Mouse (Mus musculus): Measurements from ENCODE around the gene Cyp2c69. TPM values are rescaled to one million over a fixed set of nuclear protein-coding genes. Genes with fewer than 3 reads are reported as not detected.
"Not testable (repeated sequence)": the region's sequence is repeated elsewhere in the genome, so short reads cannot be mapped to it uniquely, and the experiment has no call there.

Cyp2c69 gene
- not detected for polyA plus RNA-seq (2012; fragmentation: generic; extraction: Trizol)

DNA sequence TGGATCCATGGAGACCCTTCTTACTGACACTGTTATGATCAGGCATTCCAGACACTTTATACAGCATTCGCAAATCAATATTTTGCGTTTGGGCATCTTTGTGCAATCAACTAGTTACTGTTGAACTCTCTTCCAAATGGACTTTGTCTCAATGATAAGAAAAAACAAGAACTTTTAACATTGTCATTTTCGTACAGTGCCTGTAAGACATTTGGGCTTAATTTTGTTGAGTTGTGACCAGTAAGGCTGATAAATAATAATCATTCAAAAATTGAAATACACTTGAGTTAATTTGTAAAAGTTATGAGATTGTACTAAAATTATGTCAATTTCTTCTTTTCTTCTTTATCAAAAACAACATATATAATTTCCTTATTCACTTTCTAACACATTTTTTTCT lies at the start of gene Cyp2c69:
TSS of gene Cyp2c69 (minus strand) at position 101 of the 400 bp plus-strand sequence.
- not testable (repeated sequence) for H3K79me2 ChIP-seq (ENCODE audit: control insufficient read depth, insufficient read depth)

DNA sequence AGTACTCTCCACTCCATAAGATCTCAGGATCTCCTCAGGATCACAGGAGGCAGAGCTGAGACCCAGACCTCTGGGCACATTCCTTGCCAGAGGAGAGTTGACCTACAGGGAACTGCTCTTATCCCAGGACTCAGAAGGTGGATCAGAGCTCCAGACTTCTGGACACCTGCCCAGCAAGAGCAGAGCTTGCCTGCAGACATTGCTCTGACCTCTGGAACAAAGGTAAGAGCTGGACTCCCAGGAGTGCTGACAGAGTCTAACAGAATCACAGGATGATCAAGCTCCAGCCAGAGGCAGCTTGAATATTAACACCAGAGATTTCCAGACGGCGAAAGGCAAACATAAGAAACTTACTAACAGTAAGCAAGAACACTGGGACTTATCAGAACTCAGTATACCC lies 48.8 kb upstream of the Cyp2c69 start:
- TF ChIP-seq POLR2AphosphoS2 (IDR thresholded peaks at IDR 0.05; ENCODE audit: insufficient read length, low read depth) (no peak), CEBPB (IDR thresholded peaks at IDR 0.05; ENCODE audit: insufficient read depth, poor library complexity, severe bottlenecking) (no peak), TCF12 (IDR thresholded peaks at IDR 0.05; ENCODE audit: insufficient read depth, poor library complexity, severe bottlenecking) (no peak), MAX (IDR thresholded peaks at IDR 0.05; ENCODE audit: low read depth) (no peak), MYOD1 (IDR thresholded peaks at IDR 0.05; ENCODE audit: control insufficient read depth in 1 of 3, insufficient read length in 2 of 3, low read depth in 2 of 3) (no peak), TCF3 (IDR thresholded peaks at IDR 0.05; ENCODE audit: insufficient read length, low read depth) (no peak), MYOG (IDR thresholded peaks at IDR 0.05; ENCODE audit: control insufficient read depth in 1 of 3, insufficient read depth in 1 of 3, insufficient read length in 2 of 3, low read depth in 2 of 3) (no peak), E2F4 (IDR thresholded peaks at IDR 0.05; ENCODE audit: insufficient read depth) (no peak), REST (IDR thresholded peaks at IDR 0.05; ENCODE audit: insufficient read depth, insufficient read length) (no peak)
- Histone ChIP-seq H3K4me2 (ENCODE audit: low read depth) (no peak overlapping the region), H3K79me2 (ENCODE audit: control insufficient read depth, insufficient read depth) (no peaks in the 10 kb centered on the region)

More for the DNA sequence above, at the start of gene Cyp2c69:
- H3K4me2 ChIP-seq (ENCODE audit: low read depth); H3ac ChIP-seq (ENCODE audit: control insufficient read depth, insufficient read length); H3K4me3 ChIP-seq; H3K36me3 ChIP-seq (ENCODE audit: control insufficient read depth, insufficient read depth); H3K27me3 ChIP-seq (ENCODE audit: control insufficient read depth, insufficient read depth, insufficient read length): not testable (repeated sequence)

DNA sequence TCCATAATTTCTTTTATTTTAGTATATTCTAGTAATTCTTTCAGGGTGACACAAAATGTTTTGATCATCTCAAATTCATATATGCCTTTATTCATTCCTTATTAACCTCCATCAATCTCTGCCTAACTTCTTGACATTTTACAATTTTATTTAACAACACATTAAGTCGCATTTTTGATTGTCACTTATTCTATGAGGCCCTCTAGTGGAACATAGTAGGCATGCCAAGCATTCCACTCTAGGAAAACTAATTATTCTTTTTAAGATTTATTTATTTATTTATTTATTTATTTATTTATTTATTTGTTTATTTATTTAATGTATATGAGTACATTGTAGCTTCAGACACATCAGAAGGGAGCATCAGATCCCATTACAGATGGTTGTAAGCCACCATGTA lies 43.4 kb upstream of the Cyp2c69 start:
- Histone ChIP-seq H3K27me3 (ENCODE audit: control insufficient read depth, insufficient read depth, insufficient read length) (no peaks in the 10 kb centered on the region), H3K4me2 (ENCODE audit: low read depth) (no peak overlapping the region), H3K79me2 (ENCODE audit: control insufficient read depth, insufficient read depth) (no peaks in the 10 kb centered on the region), H3K36me3 (ENCODE audit: control insufficient read depth, insufficient read depth) (no peaks in the 10 kb centered on the region), H3K4me3 (no peak overlapping the region), H3ac (ENCODE audit: control insufficient read depth, insufficient read length) (no peak overlapping the region)
- no peak for TF ChIP-seq MAX (IDR thresholded peaks at IDR 0.05; ENCODE audit: low read depth)
- no peak for TF ChIP-seq USF1 (IDR thresholded peaks at IDR 0.05; ENCODE audit: low read depth)
- no peak for TF ChIP-seq E2F4 (IDR thresholded peaks at IDR 0.05; ENCODE audit: insufficient read depth)
- no peak for TF ChIP-seq SRF (IDR thresholded peaks at IDR 0.05; ENCODE audit: control insufficient read depth, insufficient read length, low read depth)
- no peak for TF ChIP-seq POLR2A (IDR thresholded peaks at IDR 0.05; ENCODE audit: insufficient read length, low read depth)
- TF ChIP-seq CEBPB (IDR thresholded peaks at IDR 0.05; ENCODE audit: insufficient read depth, poor library complexity, severe bottlenecking) = no peak
- TF ChIP-seq MYOD1 (IDR thresholded peaks at IDR 0.05; ENCODE audit: control insufficient read depth in 1 of 3, insufficient read length in 2 of 3, low read depth in 2 of 3) = no peak
- no peak for TF ChIP-seq POLR2AphosphoS2 (IDR thresholded peaks at IDR 0.05; ENCODE audit: insufficient read length, low read depth)
- TF ChIP-seq TCF3 (IDR thresholded peaks at IDR 0.05; ENCODE audit: insufficient read length, low read depth) = no peak
- TF ChIP-seq REST (IDR thresholded peaks at IDR 0.05; ENCODE audit: insufficient read depth, insufficient read length) = no peak
- TF ChIP-seq TCF12 (IDR thresholded peaks at IDR 0.05; ENCODE audit: insufficient read depth, poor library complexity, severe bottlenecking) = no peak
- no peak for TF ChIP-seq MYOG (IDR thresholded peaks at IDR 0.05; ENCODE audit: control insufficient read depth in 1 of 3, insufficient read depth in 1 of 3, insufficient read length in 2 of 3, low read depth in 2 of 3)

More for the DNA sequence above, 48.8 kb upstream of the Cyp2c69 start:
- Histone ChIP-seq H3K27me3 (ENCODE audit: control insufficient read depth, insufficient read depth, insufficient read length) (no peaks in the 10 kb centered on the region), H3ac (ENCODE audit: control insufficient read depth, insufficient read length) (no peak overlapping the region), H3K36me3 (ENCODE audit: control insufficient read depth, insufficient read depth) (no peaks in the 10 kb centered on the region), H3K4me3 (no peak overlapping the region)

DNA sequence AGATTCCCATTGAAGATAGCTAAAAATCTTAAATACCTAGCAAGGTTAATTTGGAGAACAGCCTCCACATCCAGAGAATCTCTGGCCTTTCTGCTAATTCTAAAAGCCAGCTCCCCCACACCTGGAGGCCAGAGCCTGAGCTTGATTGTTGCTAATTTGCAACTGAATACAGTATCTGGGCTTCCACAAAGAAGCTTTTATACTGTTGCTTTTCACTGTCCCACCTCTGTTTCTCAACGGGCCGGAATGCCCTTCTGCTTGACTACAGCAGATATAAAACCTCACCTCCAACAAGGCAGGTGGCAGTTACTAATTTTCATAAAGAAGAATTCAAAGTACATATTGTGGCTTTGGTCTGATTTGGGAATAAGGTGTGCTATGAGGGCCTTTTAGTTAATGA lies 15.1 kb upstream of the Cyp2c69 start:
- no peaks in the 10 kb centered on the region for H3K27me3 ChIP-seq (ENCODE audit: control insufficient read depth, insufficient read depth, insufficient read length)
- H3K4me2 ChIP-seq (ENCODE audit: low read depth) = no peak overlapping the region
- H3K36me3 ChIP-seq (ENCODE audit: control insufficient read depth, insufficient read depth) = no peaks in the 10 kb centered on the region
- no peak overlapping the region for H3K4me3 ChIP-seq
- no peaks in the 10 kb centered on the region for H3K79me2 ChIP-seq (ENCODE audit: control insufficient read depth, insufficient read depth)
- TF ChIP-seq SRF (IDR thresholded peaks at IDR 0.05; ENCODE audit: control insufficient read depth, insufficient read length, low read depth) (no peak), POLR2AphosphoS2 (IDR thresholded peaks at IDR 0.05; ENCODE audit: insufficient read length, low read depth) (no peak), TCF3 (IDR thresholded peaks at IDR 0.05; ENCODE audit: insufficient read length, low read depth) (no peak)
- no peak overlapping the region for H3ac ChIP-seq (ENCODE audit: control insufficient read depth, insufficient read length)

DNA sequence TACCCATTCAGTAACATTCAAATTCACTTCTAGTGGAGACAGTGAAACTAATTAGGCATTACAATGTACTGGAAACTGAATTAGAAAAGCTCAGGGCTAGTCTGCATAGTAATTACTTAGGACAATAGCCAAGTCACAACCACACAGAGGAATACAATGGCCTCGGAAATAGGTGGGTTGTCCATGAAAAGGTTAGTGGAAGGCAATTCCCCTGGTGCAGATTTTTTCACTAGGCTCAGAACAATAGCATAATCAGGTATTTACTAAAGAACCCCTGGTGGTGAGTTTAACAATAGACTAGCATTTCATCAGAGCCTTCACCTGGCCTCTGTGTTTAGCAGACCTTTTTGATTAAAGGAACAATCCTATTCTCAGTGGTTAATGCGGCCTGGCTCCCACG lies 3.5 kb upstream of the Cyp2c69 start:
- H3K36me3 ChIP-seq (ENCODE audit: control insufficient read depth, insufficient read depth); H3K4me2 ChIP-seq (ENCODE audit: low read depth); H3K79me2 ChIP-seq (ENCODE audit: control insufficient read depth, insufficient read depth); H3K4me3 ChIP-seq; H3K27me3 ChIP-seq (ENCODE audit: control insufficient read depth, insufficient read depth, insufficient read length); H3ac ChIP-seq (ENCODE audit: control insufficient read depth, insufficient read length): not testable (repeated sequence)

DNA sequence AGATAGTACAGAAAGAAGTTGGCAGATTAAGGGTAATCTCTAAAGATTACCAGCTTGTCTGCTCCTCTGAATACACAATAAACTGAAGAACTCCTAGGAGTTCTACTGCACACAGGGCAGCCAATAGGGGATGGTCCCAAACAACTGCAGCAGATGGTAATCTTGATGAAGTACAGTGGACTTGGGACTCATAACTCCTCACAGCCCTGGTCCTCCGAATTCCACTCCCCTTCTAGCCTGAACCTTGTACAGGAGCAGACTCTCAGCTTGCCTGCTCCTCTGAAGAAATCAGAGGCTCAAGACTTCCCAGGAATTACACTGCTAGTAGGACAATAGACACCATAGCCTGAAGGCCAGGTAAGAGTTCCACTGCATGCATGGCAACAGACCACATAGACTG lies 20.5 kb downstream of the Cyp2c69 start:
- Histone ChIP-seq H3K27me3 (ENCODE audit: control insufficient read depth, insufficient read depth, insufficient read length) (no peaks in the 10 kb centered on the region), H3K4me2 (ENCODE audit: low read depth) (no peak overlapping the region), H3K4me3 (no peak overlapping the region), H3K79me2 (ENCODE audit: control insufficient read depth, insufficient read depth) (no peaks in the 10 kb centered on the region), H3ac (ENCODE audit: control insufficient read depth, insufficient read length) (no peak overlapping the region), H3K36me3 (ENCODE audit: control insufficient read depth, insufficient read depth) (no peaks in the 10 kb centered on the region)
- no peak for TF ChIP-seq USF1 (IDR thresholded peaks at IDR 0.05; ENCODE audit: low read depth)
- no peak for TF ChIP-seq REST (IDR thresholded peaks at IDR 0.05; ENCODE audit: insufficient read depth, insufficient read length)
- TF ChIP-seq MYOG (IDR thresholded peaks at IDR 0.05; ENCODE audit: control insufficient read depth in 1 of 3, insufficient read depth in 1 of 3, insufficient read length in 2 of 3, low read depth in 2 of 3) = no peak
- TF ChIP-seq E2F4 (IDR thresholded peaks at IDR 0.05; ENCODE audit: insufficient read depth) = no peak
- no peak for TF ChIP-seq MAX (IDR thresholded peaks at IDR 0.05; ENCODE audit: low read depth)
- no peak for TF ChIP-seq POLR2AphosphoS2 (IDR thresholded peaks at IDR 0.05; ENCODE audit: insufficient read length, low read depth)
- no peak for TF ChIP-seq CEBPB (IDR thresholded peaks at IDR 0.05; ENCODE audit: insufficient read depth, poor library complexity, severe bottlenecking)
- no peak for TF ChIP-seq POLR2A (IDR thresholded peaks at IDR 0.05; ENCODE audit: insufficient read length, low read depth)
- no peak for TF ChIP-seq SRF (IDR thresholded peaks at IDR 0.05; ENCODE audit: control insufficient read depth, insufficient read length, low read depth)
- TF ChIP-seq TCF3 (IDR thresholded peaks at IDR 0.05; ENCODE audit: insufficient read length, low read depth) = no peak
- no peak for TF ChIP-seq TCF12 (IDR thresholded peaks at IDR 0.05; ENCODE audit: insufficient read depth, poor library complexity, severe bottlenecking)
- no peak for TF ChIP-seq MYOD1 (IDR thresholded peaks at IDR 0.05; ENCODE audit: control insufficient read depth in 1 of 3, insufficient read length in 2 of 3, low read depth in 2 of 3)

DNA sequence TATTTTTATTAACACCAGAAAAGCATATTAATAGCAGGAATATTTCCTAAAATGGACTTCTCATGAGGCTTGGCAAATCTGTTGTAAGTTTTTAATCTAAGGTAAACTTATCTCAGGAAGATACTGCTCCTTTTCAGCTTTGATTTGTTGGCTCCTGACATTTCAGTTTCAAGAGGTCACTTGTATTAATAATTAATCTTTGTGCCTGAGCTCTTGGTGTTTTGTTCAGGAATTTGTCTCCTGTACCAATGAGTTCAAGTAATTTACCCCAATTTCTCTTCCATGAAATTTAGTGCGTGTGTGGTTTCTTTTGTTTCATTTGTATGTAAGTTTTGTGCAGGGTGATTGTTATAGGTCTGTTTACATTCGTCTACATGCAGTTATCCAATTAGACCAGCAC lies 65.7 kb downstream of the Cyp2c69 start:
- H3K79me2 ChIP-seq (ENCODE audit: control insufficient read depth, insufficient read depth); H3K36me3 ChIP-seq (ENCODE audit: control insufficient read depth, insufficient read depth); H3K27me3 ChIP-seq (ENCODE audit: control insufficient read depth, insufficient read depth, insufficient read length); H3K4me2 ChIP-seq (ENCODE audit: low read depth); H3ac ChIP-seq (ENCODE audit: control insufficient read depth, insufficient read length); H3K4me3 ChIP-seq: not testable (repeated sequence)

DNA sequence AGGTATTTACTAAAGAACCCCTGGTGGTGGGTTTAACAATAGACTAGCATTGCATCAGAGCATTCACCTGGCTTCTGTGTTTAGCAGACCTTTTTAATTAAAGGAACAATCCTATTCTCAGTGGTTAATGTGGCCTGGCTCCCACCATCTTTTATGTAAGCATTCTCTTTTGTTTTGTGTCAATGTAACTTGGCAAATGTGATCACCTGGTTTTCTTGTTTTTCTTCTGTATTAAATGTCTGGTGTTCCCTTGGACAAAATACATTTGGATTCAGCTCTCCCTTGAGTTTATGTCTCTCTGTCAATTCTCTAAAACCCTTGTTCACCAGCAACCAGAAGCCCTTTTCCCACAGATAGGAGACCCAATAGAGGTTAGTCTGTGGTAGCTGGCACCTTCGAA lies 70.2 kb downstream of the Cyp2c69 start:
- not testable (repeated sequence) for H3K4me3 ChIP-seq; H3K4me2 ChIP-seq (ENCODE audit: low read depth); H3ac ChIP-seq (ENCODE audit: control insufficient read depth, insufficient read length); H3K27me3 ChIP-seq (ENCODE audit: control insufficient read depth, insufficient read depth, insufficient read length); H3K36me3 ChIP-seq (ENCODE audit: control insufficient read depth, insufficient read depth); H3K79me2 ChIP-seq (ENCODE audit: control insufficient read depth, insufficient read depth)

Measured in myocyte (in vitro differentiated cells).